Mouse (Mus musculus) CH12.LX (cell line): ENCODE measurements around the gene Gper1. TPM values are rescaled to one million over a fixed set of nuclear protein-coding genes. Genes with fewer than 3 reads are reported as not detected.

Experiments
- DNase-seq: peaks from one replicate; pipeline ENCODE4 v3.0.0-alpha.2; 2013; ENCODE audit errors: extremely low read depth
- H3K27ac ChIP-seq: 2 replicates; pipeline ENCODE4 v1.5.1; 2012; ENCODE audit warnings: low read depth, mild to moderate bottlenecking, control low read depth, moderate library complexity; ENCODE audit not compliant: insufficient read depth
- H3K27me3 ChIP-seq: replicated peaks from 2 replicates; pipeline ENCODE3; 2012; ENCODE audit warnings: inconsistent platforms
- H3K36me3 ChIP-seq, 2 experiments: replicated peaks in 1 of 2; 2 replicates each; pipeline versions ENCODE3 to v1.6.1; 2012; ENCODE audit warnings: inconsistent platforms in 1 of 2, low read length in 1 of 2, mild to moderate bottlenecking in 1 of 2, mixed read lengths in 1 of 2, moderate library complexity in 1 of 2; ENCODE audit not compliant: control insufficient read depth in 1 of 2, insufficient read depth in 1 of 2
- H3K4me1 ChIP-seq, 2 experiments: 2 replicates each; pipeline ENCODE4 v1.6.1; 2012; ENCODE audit warnings: inconsistent platforms in 1 of 2, moderate library complexity in 1 of 2; ENCODE audit not compliant: insufficient read depth in 2 of 2, control insufficient read depth in 1 of 2
- H3K4me2 ChIP-seq: 2 replicates; pipeline ENCODE4 v1.6.1; 2012; ENCODE audit warnings: low read depth, mild to moderate bottlenecking, control low read depth; ENCODE audit not compliant: poor library complexity, insufficient read depth, severe bottlenecking
- H3K4me3 ChIP-seq, 3 experiments: fragments of 150-350 bp in 1 of 3; sonication (generic) in 1 of 3; replicated peaks in 1 of 3; 2 replicates each; pipeline versions ENCODE3 to v1.5.1; 2011 to 2012; ENCODE audit warnings: low read depth in 2 of 3, low read length in 2 of 3, mild to moderate bottlenecking in 2 of 3, moderate library complexity in 2 of 3, control low read depth in 1 of 3, improper control_type of control experiment in 1 of 3, inconsistent platforms in 1 of 3, mixed read lengths in 1 of 3; ENCODE audit not compliant: poor library complexity in 1 of 3
- H3K79me2 ChIP-seq: replicated peaks from 2 replicates; pipeline ENCODE4 v1.6.1; 2012; ENCODE audit warnings: mild to moderate bottlenecking, moderate library complexity; ENCODE audit not compliant: control insufficient read depth, poor library complexity, insufficient read depth, severe bottlenecking; ENCODE audit errors: extremely low read depth
- H3K9ac ChIP-seq: 2 replicates; pipeline ENCODE4 v1.6.1; 2012; ENCODE audit warnings: low read depth, mild to moderate bottlenecking, control low read depth, moderate library complexity; ENCODE audit not compliant: insufficient read depth
- H3K9me3 ChIP-seq: replicated peaks from 2 replicates; pipeline ENCODE3; 2012; ENCODE audit warnings: low read length, inconsistent platforms, mixed read lengths
- CHD1 ChIP-seq: IDR thresholded peaks from 2 replicates; pipeline ENCODE4 v1.6.1; 2012; ENCODE audit warnings: low read depth, low read length, improper control_type of control experiment, inconsistent platforms
- CHD2 ChIP-seq: IDR thresholded peaks from 2 replicates; pipeline ENCODE4 v1.6.1; 2011; ENCODE audit warnings: low read length, improper control_type of control experiment
- E2F4 ChIP-seq: IDR thresholded peaks from 2 replicates; pipeline ENCODE4 v1.6.1; 2011; ENCODE audit warnings: low read depth, low read length, improper control_type of control experiment; ENCODE audit not compliant: insufficient replicate concordance
- EP300 ChIP-seq: IDR thresholded peaks from 2 replicates; pipeline ENCODE4 v1.6.1; 2011; ENCODE audit warnings: low read length, improper control_type of control experiment
- ETS1 ChIP-seq: conservative IDR thresholded peaks from 2 replicates; pipeline ENCODE4 v1.6.1; 2012; ENCODE audit warnings: low read depth, mild to moderate bottlenecking, inconsistent platforms, low read length, improper control_type of control experiment, moderate library complexity
- HCFC1 ChIP-seq: IDR thresholded peaks from 2 replicates; pipeline ENCODE4 v1.6.1; 2012; ENCODE audit warnings: low read depth, mild to moderate bottlenecking, inconsistent platforms, low read length, improper control_type of control experiment
- IRF4 ChIP-seq: IDR thresholded peaks from 2 replicates; pipeline ENCODE4 v1.6.1; 2014; ENCODE audit warnings: low read depth, mild to moderate bottlenecking, inconsistent platforms, low read length, improper control_type of control experiment
- MAZ ChIP-seq: IDR thresholded peaks from 2 replicates; pipeline ENCODE4 v1.6.1; 2012; ENCODE audit warnings: low read depth, mild to moderate bottlenecking, inconsistent platforms, low read length, improper control_type of control experiment, moderate library complexity
- MXI1 ChIP-seq: IDR thresholded peaks from 2 replicates; pipeline ENCODE4 v1.6.1; 2011; ENCODE audit warnings: mild to moderate bottlenecking, low read depth, low read length, improper control_type of control experiment
- NELFE ChIP-seq: IDR thresholded peaks from 2 replicates; pipeline ENCODE4 v1.6.1; 2011; ENCODE audit warnings: low read depth, low read length, improper control_type of control experiment
- RAD21 ChIP-seq: IDR thresholded peaks from 2 replicates; pipeline ENCODE4 v1.6.1; 2011; ENCODE audit warnings: low read depth, mild to moderate bottlenecking, low read length, improper control_type of control experiment, moderate library complexity
- RCOR1 ChIP-seq: conservative IDR thresholded peaks from 2 replicates; pipeline ENCODE4 v1.6.1; 2012; ENCODE audit warnings: low read depth, mild to moderate bottlenecking, inconsistent platforms, low read length, improper control_type of control experiment
- TBP ChIP-seq: conservative IDR thresholded peaks from 2 replicates; pipeline ENCODE4 v1.6.1; 2011; ENCODE audit warnings: low read depth, low read length, improper control_type of control experiment
- UBTF ChIP-seq: IDR thresholded peaks from 2 replicates; pipeline ENCODE4 v1.6.1; 2012; ENCODE audit warnings: low read depth, mild to moderate bottlenecking, inconsistent platforms, low read length, improper control_type of control experiment, moderate library complexity
- USF1 ChIP-seq: IDR thresholded peaks from 2 replicates; pipeline ENCODE4 v1.6.1; 2014; ENCODE audit warnings: low read depth, mild to moderate bottlenecking, inconsistent platforms, low read length, improper control_type of control experiment
- dilution Hi-C: fragments of 300-500 bp; cut with MboI; formaldehyde crosslinking; loops from 2 replicates; pipeline ENCODE4 v1.14.3; 2020; ENCODE audit warnings: low sequenced_read_pairs; ENCODE audit not compliant: extremely low pct_unique_long_range_greater_than_20kb, extremely low pct_ligation_motif_present
- in situ Hi-C: fragments of 300-500 bp; cut with MboI; formaldehyde crosslinking; loops from 3 replicates; pipeline ENCODE4 v1.14.3; 2019; ENCODE audit warnings: low sequenced_read_pairs, low pct_ligation_motif_present, low pct_unique_long_range_greater_than_20kb, mixed read lengths
- polyA plus RNA-seq: library from polyadenylated mRNA; unstranded; fragments of >175 nt; gene quantifications from 2 replicates; pipeline ENCODE4 v1.2.1, GENCODE M21; 2012; ENCODE audit warnings: low read depth; ENCODE audit not compliant: insufficient read length
- total RNA-seq, 2 experiments: library from RNA; depleted of rRNA; stranded (reverse); fragments of 300-350 nt in 1 of 2; fragments of >200 nt in 1 of 2; gene quantifications; 2 replicates each; pipeline ENCODE4 v1.2.3; 2012 to 2014

Gene Gper1
- total and polyA plus RNA-seq, 3 experiments: 0.13 TPM; not detected in 2

- Histone ChIP-seq H3K9me3 (no peaks in the 10 kb centered on the region), H3K36me3 (peaks cover 0 to 46% of the 10 kb centered on the region in 2 experiments), H3K4me3 (no peak overlapping the region), H3K4me2 (no peak overlapping the region), H3K27ac (no peak overlapping the region), H3K4me1 (peaks cover 10 to 59% of the 10 kb centered on the region in 2 experiments; a peak in 3 of 4 replicates), H3K9ac (no peak overlapping the region), H3K79me2 (no peaks in the 10 kb centered on the region), H3K27me3 (no peaks in the 10 kb centered on the region)
- no peak for DNase-seq
- dilution Hi-C loops: no loop called here
- in situ Hi-C loops: no loop called here
- TF ChIP-seq RAD21: no peak
- no peak for TF ChIP-seq ETS1
- TF ChIP-seq USF1: no peak
- TF ChIP-seq IRF4: no peak
- TF ChIP-seq EP300: no peak
- no peak for TF ChIP-seq NELFE
- no peak for TF ChIP-seq MXI1
- no peak for TF ChIP-seq TBP
Observed at GRCm38 (mm10) chr5:139392219-139393196, 30.4 kb upstream of the Gper1 start.

- H3K4me2 ChIP-seq: no peak overlapping the region
- TF ChIP-seq RCOR1 (no peak), HCFC1 (no peak), CHD2 (no peak), E2F4 (no peak), MAZ (no peak)
- DNase-seq: no peak
- no peaks in the 10 kb centered on the region for H3K27me3 ChIP-seq
- no peak overlapping the region for H3K27ac ChIP-seq
- dilution Hi-C loops: no loop called here
- in situ Hi-C loops: no loop called here
- no peak overlapping the region for H3K4me3 ChIP-seq
- peaks cover 0 to 41% of the 10 kb centered on the region in 2 experiments for H3K36me3 ChIP-seq
- H3K4me1 ChIP-seq: peaks cover 16 to 59% of the 10 kb centered on the region in 2 experiments
- no peaks in the 10 kb centered on the region for H3K79me2 ChIP-seq
- no peaks in the 10 kb centered on the region for H3K9me3 ChIP-seq
- no peak overlapping the region for H3K9ac ChIP-seq
Observed at GRCm38 (mm10) chr5:139393197-139393588, 29.8 kb upstream of the Gper1 start.

- H3K9ac ChIP-seq: no peak overlapping the region
- H3K4me2 ChIP-seq: no peak overlapping the region
- no peak for TF ChIP-seq CHD1
- TF ChIP-seq UBTF: no peak
- TF ChIP-seq MXI1: no peak
- no peaks in the 10 kb centered on the region for H3K27me3 ChIP-seq
- no peaks in the 10 kb centered on the region for H3K79me2 ChIP-seq
- in situ Hi-C loops (no loop called here), dilution Hi-C loops (no loop called here)
- no peak overlapping the region for H3K4me3 ChIP-seq
- H3K9me3 ChIP-seq: no peaks in the 10 kb centered on the region
- H3K36me3 ChIP-seq: peaks cover 0 to 39% of the 10 kb centered on the region in 2 experiments
- H3K4me1 ChIP-seq: peaks cover 17 to 54% of the 10 kb centered on the region in 2 experiments
- DNase-seq: no peak
- H3K27ac ChIP-seq: no peak overlapping the region
Observed at GRCm38 (mm10) chr5:139394399-139394798, 28.6 kb upstream of the Gper1 start.
